Mouse (Mus musculus): ENCODE measurements around the gene Sgk2.
"Not testable (repeated sequence)": the region's sequence is repeated elsewhere in the genome, so short reads cannot be mapped to it uniquely, and the experiment has no call there.

Sgk2 gene

DNA sequence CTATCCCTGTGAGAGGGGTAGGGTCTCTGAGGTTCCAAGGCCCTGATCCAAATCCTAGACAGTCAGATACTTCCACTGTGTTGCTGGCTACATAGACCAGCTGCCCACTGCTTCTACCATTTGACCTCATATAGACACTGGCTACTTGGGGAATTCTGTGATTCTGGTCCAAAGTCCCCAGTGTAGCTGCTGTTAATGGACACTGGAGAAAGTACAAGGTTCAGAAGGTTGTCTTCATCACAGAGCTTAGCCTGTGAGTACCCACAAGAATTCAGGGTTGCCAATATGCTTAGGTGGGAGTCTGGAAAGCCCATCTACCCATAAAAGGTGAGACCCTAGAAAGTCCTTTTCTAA lies 4.9 kb downstream of the Sgk2 start:
- DNase-seq: no peak

DNA sequence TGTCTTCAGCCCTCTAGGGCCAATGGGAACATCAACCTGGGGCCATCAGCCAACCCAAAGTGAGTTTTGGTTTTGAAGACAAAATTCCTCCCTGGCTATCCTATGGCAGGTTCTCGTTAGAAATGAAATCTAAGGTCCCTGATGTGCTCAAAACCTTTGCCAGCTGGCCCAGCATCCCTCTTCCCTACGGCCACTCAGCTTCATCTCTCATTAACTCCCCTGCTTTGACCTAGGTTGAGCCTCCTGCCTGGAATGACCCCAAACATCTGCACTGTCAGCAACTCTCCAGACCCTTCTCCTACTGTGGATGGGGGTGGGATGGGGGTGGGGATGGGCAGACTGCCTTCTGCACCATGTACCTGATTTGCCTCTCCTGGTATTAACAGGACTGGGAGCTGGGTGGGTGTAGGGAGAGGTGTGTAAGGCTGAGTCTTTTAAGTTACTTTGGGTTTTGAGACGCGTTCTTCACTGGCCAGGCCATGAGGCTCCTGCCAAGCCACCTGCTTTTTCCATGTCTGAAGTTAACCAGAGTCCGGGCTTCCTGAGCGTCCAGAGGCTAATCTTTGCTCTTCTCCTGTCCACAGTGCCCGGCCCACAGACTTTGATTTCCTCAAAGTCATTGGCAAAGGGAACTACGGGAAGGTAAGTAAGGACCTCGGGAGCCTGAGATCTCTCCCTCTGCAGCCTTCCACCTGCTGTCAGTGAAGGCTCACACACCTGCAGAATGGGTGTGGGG lies 6.9 kb downstream of the Sgk2 start:
- DNase-seq: no peak

- DNase-seq: peak; percentile 44 to 66
Measured at GRCm38 (mm10) chr2:162998528-162999230, 11.5 kb downstream of the Sgk2 start.

DNA sequence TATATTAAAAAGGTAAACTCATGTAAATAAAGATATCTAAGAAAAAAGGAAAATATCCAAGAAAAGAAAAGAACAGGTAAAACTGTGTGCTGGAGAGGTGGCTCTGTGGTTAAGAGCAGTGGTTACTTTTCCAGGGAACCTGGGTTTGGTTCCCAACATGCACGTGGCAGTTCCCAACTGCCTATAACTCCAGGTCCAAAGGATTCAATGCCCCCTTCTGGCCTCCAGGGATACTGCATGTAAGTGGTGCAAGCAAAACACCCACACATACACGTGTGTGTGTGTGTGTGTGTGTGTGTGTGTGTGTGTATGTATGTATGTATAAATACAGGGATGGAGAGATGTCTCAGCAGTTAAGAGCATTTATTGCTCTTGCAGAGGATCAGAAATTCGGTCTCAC lies 12.6 kb downstream of the Sgk2 start:
- peak; percentile 24 to 44 for DNase-seq

GRCm38 (mm10) chr2:163001071-163001470 lies 13.9 kb downstream of the Sgk2 start:
- DNase-seq: no peak

GRCm38 (mm10) chr2:163007299-163007698 lies 20.2 kb downstream of the Sgk2 start:
- DNase-seq: peak in 1 of 2 experiments; percentile 39

GRCm38 (mm10) chr2:163016916-163017743 lies 30.0 kb downstream of the Sgk2 start, which contains the start of gene Ift52:
Gene Ift52 (plus strand): TSS chr2:163017354.
- peak; percentile 91 to 92 for DNase-seq

DNA sequence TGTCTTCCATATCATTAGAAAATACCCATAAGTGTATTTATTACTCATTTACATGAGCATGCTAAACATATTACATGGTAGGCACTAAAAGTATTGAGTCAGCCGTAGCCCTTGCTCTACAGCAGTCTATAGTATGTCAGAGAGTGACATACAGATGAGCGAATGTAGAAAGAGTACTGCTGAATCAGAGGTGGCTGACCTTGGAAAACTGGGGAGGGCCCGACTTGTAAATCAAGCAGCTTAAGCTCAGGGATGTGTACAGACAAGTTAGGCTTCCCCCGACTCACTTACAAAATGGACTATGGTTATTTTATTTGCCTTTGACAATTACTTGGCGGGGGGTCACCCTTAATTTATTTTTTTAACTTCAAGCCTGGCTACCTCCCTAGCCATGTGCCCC lies 44.2 kb downstream of the Sgk2 start:
- no peak for DNase-seq

DNA sequence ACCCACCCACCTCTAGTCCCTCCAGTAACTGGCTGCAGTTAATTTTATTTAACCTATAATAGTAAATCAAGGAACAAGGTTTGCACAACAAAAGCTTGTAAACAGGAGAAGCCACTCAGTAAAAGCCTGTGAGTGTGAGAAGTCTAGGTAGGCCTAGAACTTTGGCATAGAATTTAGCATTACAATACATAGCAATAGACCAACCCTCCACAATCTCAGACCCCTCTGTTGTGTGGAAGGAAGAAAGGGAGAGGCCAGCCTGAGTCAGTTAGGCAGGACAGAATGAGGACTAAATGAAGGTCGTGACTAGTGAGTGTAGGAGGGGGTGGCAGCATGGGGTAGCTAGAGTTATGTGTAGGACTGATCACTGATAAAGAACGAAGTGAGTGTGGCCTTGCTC lies 44.6 kb downstream of the Sgk2 start:
- no peak for DNase-seq

- DNase-seq: peak in 1 of 2 experiments; percentile 17
Measured at GRCm38 (mm10) chr2:163032622-163033021, 45.5 kb downstream of the Sgk2 start.

- DNase-seq: no peak
Measured at GRCm38 (mm10) chr2:163039940-163040339, 52.8 kb downstream of the Sgk2 start.

GRCm38 (mm10) chr2:163048125-163048524 lies 61.0 kb downstream of the Sgk2 start:
- peak; percentile 64 to 68 for DNase-seq

GRCm38 (mm10) chr2:163049116-163049515 lies 62.0 kb downstream of the Sgk2 start:
- no peak for DNase-seq

DNA sequence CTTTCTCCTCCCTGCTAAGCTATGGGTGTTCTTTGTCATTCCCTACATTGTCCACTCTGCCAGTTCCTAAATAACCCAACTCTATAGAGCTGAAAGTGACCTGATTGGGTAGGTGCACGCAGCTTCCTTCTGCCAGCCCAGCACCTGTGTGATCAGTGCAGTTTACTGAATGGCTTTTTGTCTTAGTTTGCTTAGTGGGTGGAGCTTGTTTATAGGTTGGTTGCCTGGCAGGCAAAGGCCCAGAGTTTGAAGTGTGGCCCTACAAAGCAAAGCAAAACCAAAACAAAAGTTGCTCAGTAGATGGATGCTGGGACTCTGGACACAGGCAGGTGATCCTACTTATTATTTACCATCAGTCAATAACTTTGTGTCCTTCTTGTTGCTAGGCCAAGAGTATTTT lies 64.6 kb downstream of the Sgk2 start:
- peak; percentile 24 to 40 for DNase-seq

DNA sequence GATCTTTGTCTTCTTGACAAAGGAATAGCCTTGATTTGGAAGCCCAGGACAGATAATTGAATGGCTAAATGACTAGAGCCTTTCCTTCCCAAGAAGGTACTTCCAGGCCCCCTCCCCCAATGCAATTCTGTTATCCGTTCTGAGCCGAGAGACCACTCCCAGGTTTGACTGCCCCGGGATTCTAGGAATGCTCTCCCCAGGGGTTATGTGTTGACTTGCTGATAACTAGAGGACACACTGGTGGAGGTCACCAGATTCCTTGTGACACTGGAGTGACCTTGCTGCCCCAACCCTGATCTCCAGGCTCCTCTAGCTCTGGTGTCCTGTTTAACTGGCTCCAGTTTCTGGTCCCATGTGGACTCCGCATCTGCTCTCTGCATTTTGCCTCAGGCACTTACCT lies 65.0 kb downstream of the Sgk2 start:
- DNase-seq: peak; percentile 8 to 33

DNA sequence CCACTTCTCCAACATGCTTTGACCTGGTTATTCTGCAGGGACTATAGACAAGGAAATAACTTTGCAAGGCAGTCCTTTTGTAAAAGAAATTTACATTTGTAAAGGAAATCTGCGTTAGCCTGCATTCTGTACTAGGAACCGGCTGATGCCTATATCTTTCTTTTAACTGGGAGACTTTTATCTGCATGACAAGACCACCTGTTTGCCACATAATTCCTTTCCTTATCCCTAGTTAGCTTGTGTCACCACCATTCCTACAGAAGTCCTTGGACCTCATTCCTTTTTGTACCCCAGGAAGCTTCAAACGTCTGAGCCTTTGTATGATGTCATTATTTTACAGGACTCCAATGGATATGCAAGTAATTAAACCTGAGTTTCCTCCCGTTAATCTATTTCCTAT lies 65.7 kb downstream of the Sgk2 start:
- no peak for DNase-seq

DNA sequence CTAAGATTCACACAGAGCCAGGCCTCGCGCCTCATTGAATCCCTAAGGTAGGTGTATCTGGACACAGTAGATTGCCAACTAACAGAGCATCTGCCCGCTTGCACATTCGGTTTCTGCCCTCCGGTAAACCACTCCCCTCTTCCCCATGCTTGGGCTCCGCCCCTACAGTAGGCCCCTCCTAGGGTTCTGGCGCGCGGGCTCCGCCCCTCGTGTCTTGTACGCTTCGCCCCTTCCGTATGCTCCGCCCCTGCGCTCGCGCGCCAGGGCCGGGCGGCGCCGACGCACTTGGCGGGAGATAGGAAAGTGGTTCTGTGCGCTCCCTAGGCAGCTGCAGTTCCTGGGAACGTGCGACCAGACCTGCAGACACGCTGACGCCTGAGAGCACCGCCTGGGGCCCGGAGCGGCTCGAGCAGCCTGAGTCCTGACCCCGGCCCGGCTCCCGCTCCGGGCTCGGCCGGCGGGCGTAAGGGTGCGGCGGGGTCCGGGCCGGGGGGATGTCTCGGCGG lies 67.3 kb downstream of the Sgk2 start, which contains the start of gene Mybl2:
Mybl2 (plus strand) TSS at position 353 of the 506 bp plus-strand sequence.
- DNase-seq: peak; percentile 95 to 97

DNA sequence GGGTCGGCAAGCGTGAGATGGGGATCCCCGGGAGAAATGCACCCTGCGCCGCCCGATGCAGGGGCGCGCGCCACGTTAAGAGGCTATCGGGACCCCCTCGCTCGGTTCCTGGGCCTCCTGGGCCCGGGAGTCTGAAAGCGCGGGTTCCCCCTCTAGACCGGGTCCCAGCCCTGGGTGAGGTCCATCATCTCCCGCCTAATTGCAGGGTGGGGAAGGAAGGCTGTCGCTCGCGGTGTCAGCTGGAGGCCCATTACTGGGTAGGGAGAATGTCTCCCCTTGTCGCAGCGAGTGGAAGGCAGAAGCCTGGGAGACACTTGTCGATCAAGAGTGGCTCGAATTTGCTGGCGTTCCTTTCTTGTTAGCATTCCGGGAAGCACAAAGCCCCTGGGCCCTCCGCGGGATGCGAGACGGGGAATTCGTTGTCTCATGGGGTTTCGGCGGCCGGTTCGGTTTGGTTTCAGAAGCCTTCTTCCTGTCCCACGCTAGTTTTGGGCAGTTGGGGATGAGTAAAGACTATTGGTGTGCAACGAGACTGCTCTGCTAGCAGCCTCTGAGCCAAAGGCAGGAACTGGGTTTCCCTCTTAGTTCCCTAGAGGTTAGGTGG lies 67.9 kb downstream of the Sgk2 start:
- DNase-seq: no peak

DNA sequence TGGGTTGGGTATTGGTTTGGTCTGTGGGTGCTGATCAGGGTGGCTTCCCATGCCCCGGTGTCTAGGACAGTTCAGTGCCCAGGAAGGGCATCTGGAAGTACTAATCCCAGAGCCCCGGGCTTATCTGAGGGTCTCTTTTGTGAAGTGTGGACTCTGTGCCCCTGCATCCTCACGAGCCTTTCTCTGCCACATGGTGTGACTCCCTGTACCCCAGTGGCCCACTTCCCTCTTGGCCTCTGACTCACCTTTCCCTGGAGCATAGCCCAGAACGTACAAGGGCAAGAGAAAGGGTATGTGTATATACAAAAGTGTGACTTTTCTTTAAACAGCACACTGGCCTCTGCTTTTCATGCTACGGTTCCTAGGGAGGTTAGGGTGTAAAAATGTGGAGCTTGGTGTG lies 68.6 kb downstream of the Sgk2 start:
- no peak for DNase-seq

GRCm38 (mm10) chr2:163056584-163056983 lies 69.5 kb downstream of the Sgk2 start:
- DNase-seq: peak; percentile 18 to 45

DNA sequence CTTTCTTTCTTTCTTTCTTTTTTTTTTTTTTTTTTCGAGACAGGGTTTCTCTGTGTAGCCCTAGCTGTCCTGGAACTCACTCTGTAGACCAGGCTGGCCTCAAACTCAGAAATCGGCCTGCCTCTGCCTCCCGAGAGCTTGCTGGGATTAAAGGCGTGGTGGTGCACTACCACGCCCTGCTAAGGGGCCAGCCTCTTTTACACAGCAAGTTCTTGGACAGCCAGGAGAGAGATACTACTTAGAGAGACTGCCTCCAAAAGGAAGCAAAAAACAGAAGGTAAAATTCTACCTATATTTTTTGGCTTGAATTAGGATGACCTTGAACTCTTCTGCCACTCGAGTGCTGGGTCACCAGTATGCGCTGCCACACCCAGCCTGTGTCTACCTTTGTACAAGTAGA lies 71.9 kb downstream of the Sgk2 start:
- DNase-seq: not testable (repeated sequence)

DNA sequence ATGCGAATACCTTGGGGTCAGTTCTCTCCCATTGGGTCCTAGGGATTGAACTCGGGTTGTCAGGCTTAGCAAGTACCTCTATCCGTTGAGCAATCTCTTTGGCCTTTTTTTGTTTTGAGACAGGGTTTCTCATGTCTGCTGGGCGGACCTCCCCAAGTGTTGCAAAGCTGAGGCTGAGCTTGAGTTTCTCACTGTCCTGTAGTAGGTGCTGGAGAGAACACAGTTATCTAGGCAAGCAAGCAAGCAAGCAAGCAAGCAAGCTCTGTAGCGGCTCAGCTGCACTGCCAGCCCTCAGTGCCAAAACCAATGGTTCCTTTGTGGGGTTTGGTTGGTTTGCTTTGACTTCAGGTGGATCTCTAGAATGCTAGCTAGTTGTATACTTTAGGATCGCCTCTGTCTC lies 73.5 kb downstream of the Sgk2 start:
- DNase-seq: no peak
